Mouse (Mus musculus) limb, embryonic 15.5 days (tissue): ENCODE results near the gene Defb45. TPM values are rescaled to one million over a fixed set of nuclear protein-coding genes. Genes with fewer than 3 reads are reported as not detected.

Experiments used
- ATAC-seq: fragments of 200-750 bp; cut with Nextera tagmentation; 2 replicates; pipeline ENCODE4 v1.8.0; 2017; ENCODE audit warnings: low read depth, moderate TSS enrichment; ENCODE audit not compliant: insufficient number of reproducible peaks, low FRiP score, low TSS enrichment
- H3K27ac ChIP-seq: fragments of 300-500 bp; sonication (generic); 2 replicates; pipeline ENCODE4 v1.5.1; 2015; ENCODE audit warnings: moderate library complexity, mild to moderate bottlenecking, inconsistent platforms
- H3K27me3 ChIP-seq: fragments of 300-500 bp; sonication (generic); 2 replicates; pipeline ENCODE4 v1.6.1; 2015; ENCODE audit warnings: inconsistent platforms
- H3K36me3 ChIP-seq: fragments of 300-500 bp; sonication (generic); 2 replicates; pipeline ENCODE4 v1.6.1; 2015; ENCODE audit warnings: inconsistent platforms
- H3K4me1 ChIP-seq: fragments of 300-500 bp; sonication (generic); 2 replicates; pipeline ENCODE4 v1.6.1; 2015; ENCODE audit warnings: inconsistent platforms
- H3K4me2 ChIP-seq: fragments of 300-500 bp; sonication (generic); 2 replicates; pipeline ENCODE4 v1.6.1; 2015; ENCODE audit warnings: mild to moderate bottlenecking, inconsistent platforms
- H3K4me3 ChIP-seq: fragments of 300-500 bp; sonication (generic); 2 replicates; pipeline ENCODE4 v1.5.1; 2015; ENCODE audit warnings: mild to moderate bottlenecking, inconsistent platforms
- H3K9ac ChIP-seq: fragments of 300-500 bp; sonication (generic); 2 replicates; pipeline ENCODE4 v1.6.1; 2015; ENCODE audit warnings: inconsistent platforms
- H3K9me3 ChIP-seq: fragments of 300-500 bp; sonication (generic); 2 replicates; pipeline ENCODE4 v1.6.1; 2016; ENCODE audit warnings: inconsistent platforms
- WGBS: fragments of 180-500 bp; shearing (Covaris S2); methylation state at CpG from one replicate; pipeline ENCODE4 v1.1.7; 2015; 5-methylcytosine and 5-hydroxymethylcytosine counted together
- polyA plus RNA-seq: library from polyadenylated mRNA; unstranded; fragments of >200 nt; fragmentation: Nextera tagmentation; extraction: Ambion mirVana; gene quantifications from 2 replicates; pipeline ENCODE4 v1.2.1, GENCODE M21; 2015

Gene Defb45
- polyA plus RNA-seq, 1 experiment from 2014 or later: not detected

- H3K4me1 ChIP-seq: no peaks in the 10 kb centered on the region
- H3K9ac ChIP-seq: no peak within 1 kb of the TSS
- no peaks in the 10 kb centered on the region for H3K36me3 ChIP-seq
- ATAC-seq: no peak
- H3K4me2 ChIP-seq: no peak within 1 kb of the TSS
- H3K27me3 ChIP-seq: no peaks in the 10 kb centered on the region
- H3K4me3 ChIP-seq: no peak within 1 kb of the TSS
- 84% methylated on average over 5 of the region's 5 CpGs for WGBS
- no peaks in the 10 kb centered on the region for H3K9me3 ChIP-seq
- H3K27ac ChIP-seq: no peak within 1 kb of the TSS
Observed at GRCm38 (mm10) chr2:152569038-152569437, 30.2 kb downstream of the Defb45 start, which contains the start of gene Gm17416. Gene Gm17416, plus strand, starts transcription at chr2:152569338.

GRCm38 (mm10) chr2:152556655-152557054, 42.5 kb downstream of the Defb45 start:
- H3K9ac ChIP-seq: no peak overlapping the region
- no peak overlapping the region for H3K4me2 ChIP-seq
- ATAC-seq: no peak
- H3K27me3 ChIP-seq: no peaks in the 10 kb centered on the region
- H3K9me3 ChIP-seq: no peaks in the 10 kb centered on the region
- H3K4me3 ChIP-seq: no peak overlapping the region
- 87% methylated on average over 7 of the region's 7 CpGs for WGBS
- H3K36me3 ChIP-seq: no peaks in the 10 kb centered on the region
- no peaks in the 10 kb centered on the region for H3K4me1 ChIP-seq
- no peak overlapping the region for H3K27ac ChIP-seq

- Histone ChIP-seq H3K4me3 (no peak overlapping the region), H3K36me3 (no peaks in the 10 kb centered on the region), H3K9me3 (no peaks in the 10 kb centered on the region), H3K27me3 (0 out of 2 replicates have a peak, but pooled peaks cover 3% of the 10 kb centered on the region), H3K4me2 (no peak overlapping the region), H3K4me1 (no peaks in the 10 kb centered on the region), H3K9ac (no peak overlapping the region), H3K27ac (no peak overlapping the region)
- no peak for ATAC-seq
- 12% methylated on average over 16 of the region's 16 CpGs for WGBS
Observed at GRCm38 (mm10) chr2:152553774-152554423, 45.3 kb downstream of the Defb45 start.

GRCm38 (mm10) chr2:152548124-152548523, 51.1 kb downstream of the Defb45 start:
- H3K4me3 ChIP-seq: no peak overlapping the region
- ATAC-seq: no peak
- H3K36me3 ChIP-seq: no peaks in the 10 kb centered on the region
- 0 out of 2 replicates have a peak, but pooled peaks cover 3% of the 10 kb centered on the region for H3K27me3 ChIP-seq
- H3K9me3 ChIP-seq: no peaks in the 10 kb centered on the region
- H3K4me1 ChIP-seq: no peaks in the 10 kb centered on the region
- WGBS: 81% methylated on average over 5 of the region's 5 CpGs
- H3K4me2 ChIP-seq: no peak overlapping the region
- no peak overlapping the region for H3K27ac ChIP-seq
- no peak overlapping the region for H3K9ac ChIP-seq

- no peaks in the 10 kb centered on the region for H3K27me3 ChIP-seq
- H3K36me3 ChIP-seq: no peaks in the 10 kb centered on the region
- no peak overlapping the region for H3K4me2 ChIP-seq
- WGBS: 14% methylated on average over 4 of the region's 4 CpGs
- H3K9me3 ChIP-seq: no peaks in the 10 kb centered on the region
- no peak overlapping the region for H3K4me3 ChIP-seq
- ATAC-seq: no peak
- H3K4me1 ChIP-seq: 0 out of 2 replicates have a peak, but pooled peaks cover 3% of the 10 kb centered on the region
- H3K9ac ChIP-seq: no peak overlapping the region
- H3K27ac ChIP-seq: no peak overlapping the region
Observed at GRCm38 (mm10) chr2:152544691-152545090, 54.5 kb downstream of the Defb45 start.

- H3K27me3 ChIP-seq: no peaks in the 10 kb centered on the region
- H3K9ac ChIP-seq: no peak overlapping the region
- H3K27ac ChIP-seq: no peak overlapping the region
- H3K9me3 ChIP-seq: no peaks in the 10 kb centered on the region
- H3K36me3 ChIP-seq: no peaks in the 10 kb centered on the region
- ATAC-seq: no peak
- 43% methylated on average over 4 of the region's 4 CpGs for WGBS
- H3K4me2 ChIP-seq: no peak overlapping the region
- peaks cover 6% of the 10 kb centered on the region; the same call in 1 of the 2 replicates for H3K4me1 ChIP-seq
- H3K4me3 ChIP-seq: no peak overlapping the region
Observed at GRCm38 (mm10) chr2:152543478-152543877, 55.7 kb downstream of the Defb45 start.

Other genes with a start within 250 kb of the Defb45 start
- 1.0 and 1.5 TPM in 2 replicates for gene Nrsn2, start 222.8 kb downstream of the Defb45 start, polyA plus RNA-seq
- 5.2 and 6.6 TPM in 2 replicates for gene Sox12, start 201.3 kb downstream of the Defb45 start, polyA plus RNA-seq
- gene Zcchc3, start 184.4 kb downstream of the Defb45 start, polyA plus RNA-seq: 28.5 and 35.0 TPM in 2 replicates
- gene 6820408C15Rik, start 183.8 kb downstream of the Defb45 start, polyA plus RNA-seq: 0.10 TPM in 1 of 2 replicates, not detected in the other
- not detected in 2 replicates for gene Defb23, start 134.8 kb downstream of the Defb45 start, polyA plus RNA-seq
- not detected in 2 replicates for gene Defb20, start 122.3 kb downstream of the Defb45 start, polyA plus RNA-seq
- not detected in 2 replicates for gene Defb22, start 109.3 kb downstream of the Defb45 start, polyA plus RNA-seq
- gene Defb26, start 87.7 kb downstream of the Defb45 start, polyA plus RNA-seq: not detected in 2 replicates
- gene Defb28, start 81.1 kb downstream of the Defb45 start, polyA plus RNA-seq: not detected in 2 replicates
- gene Defb29, start 59.3 kb downstream of the Defb45 start, polyA plus RNA-seq: not detected in 2 replicates
- not detected in 2 replicates for gene Gm17416, start 30.1 kb downstream of the Defb45 start, polyA plus RNA-seq
- gene Defb21, start 26.7 kb downstream of the Defb45 start, polyA plus RNA-seq: not detected in 2 replicates
- gene Defb19, start 19.1 kb downstream of the Defb45 start, polyA plus RNA-seq: not detected in 2 replicates
- not detected in 2 replicates for gene Defb36, start 4.9 kb upstream of the Defb45 start, polyA plus RNA-seq
- gene Defb25, start 23.7 kb upstream of the Defb45 start, polyA plus RNA-seq: 0.92 and 1.1 TPM in 2 replicates
- gene Rem1, start 27.6 kb upstream of the Defb45 start, polyA plus RNA-seq: 5.2 and 7.4 TPM in 2 replicates
- 143 and 150 TPM in 2 replicates for gene H13, start 70.1 kb upstream of the Defb45 start, polyA plus RNA-seq
- 22.0 and 24.2 TPM in 2 replicates for gene Mcts2, start 87.6 kb upstream of the Defb45 start, polyA plus RNA-seq
- gene Id1, start 136.9 kb upstream of the Defb45 start, polyA plus RNA-seq: 167 and 168 TPM in 2 replicates
- 33.9 and 36.2 TPM in 2 replicates for gene Cox4i2, start 154.8 kb upstream of the Defb45 start, polyA plus RNA-seq
- 96.2 and 96.7 TPM in 2 replicates for gene Bcl2l1, start 232.3 kb upstream of the Defb45 start, polyA plus RNA-seq
- gene Tpx2, start 248.6 kb upstream of the Defb45 start, polyA plus RNA-seq: 66.2 and 69.1 TPM in 2 replicates